Mouse (Mus musculus): ENCODE data around the gene Nkx6-2. TPM values are rescaled to one million over a fixed set of nuclear protein-coding genes. Genes with fewer than 3 reads are reported as not detected.

Nkx6-2 gene
- polyA plus RNA-seq, 1 experiment from 2014 or later, result 7.1 TPM

DNA sequence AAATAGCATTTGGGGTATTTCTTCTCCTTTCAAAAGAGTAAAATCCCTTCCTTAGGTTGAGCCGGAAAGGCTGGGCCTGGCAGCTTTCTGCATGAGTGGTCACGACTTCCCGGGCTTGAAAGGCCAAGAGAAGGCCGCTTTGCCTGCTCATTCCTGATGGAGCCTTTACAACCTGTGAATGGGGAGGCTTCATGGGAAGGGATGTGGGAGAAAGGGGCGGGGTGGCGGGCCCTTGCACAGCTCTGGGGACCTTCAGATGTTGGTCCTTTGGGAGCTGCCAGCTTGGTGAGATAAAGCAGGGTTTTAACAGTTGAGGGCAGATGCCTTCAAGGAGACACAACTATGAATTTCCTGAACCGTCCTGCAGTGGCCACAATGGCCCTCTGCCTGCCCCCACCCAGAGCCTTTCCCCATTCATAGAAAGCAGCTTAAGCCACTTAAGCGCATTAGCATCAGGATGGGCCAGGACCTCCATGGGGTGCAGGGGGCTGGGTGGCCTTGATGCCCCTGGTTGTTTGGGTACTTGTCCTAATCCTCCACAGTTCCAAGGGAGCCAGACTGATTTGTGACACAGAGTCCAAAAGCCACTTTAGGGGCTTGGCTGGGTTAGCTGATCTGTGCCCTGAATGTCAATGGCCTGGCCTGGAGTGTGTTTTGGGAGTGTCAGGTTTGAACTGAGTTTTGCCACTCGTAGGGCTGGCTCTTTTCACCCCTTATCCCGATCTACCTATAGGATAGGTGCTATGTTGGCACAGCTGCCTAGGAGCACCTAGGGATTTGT is 25.7 kb downstream of the Nkx6-2 start:
- 0 out of 2 replicates have a peak, but pooled peaks cover 4% of the 10 kb centered on the region for H3K4me1 ChIP-seq (ENCODE audit: control insufficient read depth, insufficient read depth, low read length)
- 27% methylated on average over 10 of the region's 10 CpGs for WGBS
- no peak overlapping the region for H3K4me2 ChIP-seq (ENCODE audit: low read depth)
- ATAC-seq (ENCODE audit: insufficient read depth, low FRiP score, low TSS enrichment) (no peak), DNase-seq (ENCODE audit: low spot score) (no peak)
- no peak overlapping the region for H3K4me3 ChIP-seq (ENCODE audit: low read depth, low read length)
- H3K36me3 ChIP-seq (ENCODE audit: control insufficient read depth, insufficient read depth, low read length), result no peaks in the 10 kb centered on the region
- H3K9me3 ChIP-seq (ENCODE audit: control insufficient read depth, low read length), result no peaks in the 10 kb centered on the region
- H3K27me3 ChIP-seq (ENCODE audit: control insufficient read depth, insufficient read depth, low read length), result peaks cover 15% of the 10 kb centered on the region
- no peak overlapping the region for H3K27ac ChIP-seq (ENCODE audit: low read depth, low read length)
- H3K9ac ChIP-seq (ENCODE audit: low read length), result no peak overlapping the region

DNA sequence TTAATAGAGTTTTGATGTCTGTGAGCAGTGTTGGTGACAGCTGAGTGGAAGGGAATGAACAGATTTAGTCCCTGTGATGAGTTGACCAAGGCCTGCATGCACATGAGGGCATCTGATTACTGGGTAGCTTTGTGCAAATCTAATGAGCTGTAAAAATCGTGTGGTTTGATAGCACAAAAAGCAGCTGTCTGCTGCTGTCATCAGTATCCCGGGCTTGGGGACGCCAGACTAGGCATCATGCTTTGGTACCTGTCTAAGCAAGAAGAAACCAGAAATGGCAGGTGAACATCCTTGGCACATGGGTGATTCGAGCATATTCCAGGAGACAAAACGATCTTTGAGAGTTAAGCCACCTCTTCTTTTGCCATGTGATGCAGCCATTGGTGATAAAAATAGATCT is 26.3 kb downstream of the Nkx6-2 start:
- Histone ChIP-seq H3K27ac (ENCODE audit: low read depth, low read length) (no peak overlapping the region), H3K9me3 (ENCODE audit: control insufficient read depth, low read length) (no peaks in the 10 kb centered on the region), H3K27me3 (ENCODE audit: control insufficient read depth, insufficient read depth, low read length) (peaks cover 17% of the 10 kb centered on the region), H3K4me3 (ENCODE audit: low read depth, low read length) (no peak overlapping the region), H3K36me3 (ENCODE audit: control insufficient read depth, insufficient read depth, low read length) (no peaks in the 10 kb centered on the region), H3K4me1 (ENCODE audit: control insufficient read depth, insufficient read depth, low read length) (0 out of 2 replicates have a peak, but pooled peaks cover 4% of the 10 kb centered on the region), H3K9ac (ENCODE audit: low read length) (no peak overlapping the region), H3K4me2 (ENCODE audit: low read depth) (no peak overlapping the region)
- DNase-seq (ENCODE audit: low spot score), result no peak
- ATAC-seq (ENCODE audit: insufficient read depth, low FRiP score, low TSS enrichment), result no peak
- WGBS, result 43% methylated on average over 5 of the region's 5 CpGs

DNA sequence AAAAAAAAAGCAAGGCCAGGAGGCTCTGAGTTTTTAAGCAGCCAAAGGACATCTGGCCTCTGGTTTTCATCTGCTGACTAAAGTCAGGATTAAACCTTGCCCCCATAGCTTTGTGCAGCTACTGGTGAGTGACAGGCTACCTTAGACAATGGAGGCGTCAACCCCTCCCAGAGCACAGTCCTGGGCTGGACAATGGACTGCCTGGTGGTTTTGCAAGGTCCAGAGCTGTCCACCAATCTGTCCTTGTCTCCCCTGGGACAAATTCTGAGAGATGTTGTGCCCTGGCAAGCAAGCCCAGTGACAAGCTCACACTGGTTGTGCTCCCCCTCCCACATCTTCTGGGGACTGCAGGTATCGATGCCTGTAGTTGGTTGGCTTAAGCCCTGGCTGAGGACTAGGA is 31.1 kb downstream of the Nkx6-2 start:
- H3K4me1 ChIP-seq (ENCODE audit: control insufficient read depth, insufficient read depth, low read length), result no peaks in the 10 kb centered on the region
- DNase-seq (ENCODE audit: low spot score) (no peak), ATAC-seq (ENCODE audit: insufficient read depth, low FRiP score, low TSS enrichment) (no peak)
- H3K9me3 ChIP-seq (ENCODE audit: control insufficient read depth, low read length), result no peaks in the 10 kb centered on the region
- 72% methylated on average over 2 of the region's 2 CpGs for WGBS
- no peak overlapping the region for H3K9ac ChIP-seq (ENCODE audit: low read length)
- no peak overlapping the region for H3K27ac ChIP-seq (ENCODE audit: low read depth, low read length)
- no peak overlapping the region for H3K4me3 ChIP-seq (ENCODE audit: low read depth, low read length)
- H3K36me3 ChIP-seq (ENCODE audit: control insufficient read depth, insufficient read depth, low read length), result no peaks in the 10 kb centered on the region
- peaks cover 47% of the 10 kb centered on the region for H3K27me3 ChIP-seq (ENCODE audit: control insufficient read depth, insufficient read depth, low read length)
- H3K4me2 ChIP-seq (ENCODE audit: low read depth), result no peak overlapping the region

DNA sequence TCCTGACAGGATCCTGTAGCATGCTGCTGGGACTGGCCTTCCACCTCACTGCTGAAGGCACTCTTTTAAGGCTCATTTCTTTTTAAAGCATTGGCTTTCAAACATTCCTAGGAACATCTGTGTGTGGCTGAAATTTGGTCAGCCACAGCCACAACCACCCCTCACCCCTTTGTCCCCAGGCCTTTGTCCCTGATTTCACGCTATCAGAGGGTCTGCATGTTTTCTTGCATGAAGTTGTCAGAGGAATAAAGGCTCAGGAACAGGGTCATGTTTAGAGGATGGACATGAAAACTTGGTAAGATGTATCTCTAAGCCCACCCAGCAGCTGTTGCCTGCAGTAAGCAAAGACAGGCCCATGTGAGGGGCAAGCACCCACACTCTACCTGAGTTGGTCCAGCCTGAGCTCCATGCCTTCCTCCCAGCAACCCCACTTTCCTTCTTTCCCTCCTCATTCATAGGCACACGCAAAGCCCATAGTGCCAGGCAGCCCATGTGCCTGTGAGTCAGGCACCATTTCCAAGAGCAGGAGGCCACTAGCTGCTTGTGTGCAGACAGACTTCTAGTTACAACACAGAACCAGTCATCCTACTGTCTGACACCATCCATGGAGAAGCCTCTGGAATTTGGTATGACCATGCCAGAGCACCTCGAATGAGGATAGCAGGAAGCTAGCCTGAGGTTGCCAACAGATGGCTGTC is 32.4 kb downstream of the Nkx6-2 start:
- ATAC-seq (ENCODE audit: insufficient read depth, low FRiP score, low TSS enrichment), result no peak
- H3K27ac ChIP-seq (ENCODE audit: low read depth, low read length), result no peak overlapping the region
- no peaks in the 10 kb centered on the region for H3K9me3 ChIP-seq (ENCODE audit: control insufficient read depth, low read length)
- no peaks in the 10 kb centered on the region for H3K36me3 ChIP-seq (ENCODE audit: control insufficient read depth, insufficient read depth, low read length)
- peaks cover 3% of the 10 kb centered on the region for H3K4me1 ChIP-seq (ENCODE audit: control insufficient read depth, insufficient read depth, low read length)
- no peak for DNase-seq (ENCODE audit: low spot score)
- H3K4me2 ChIP-seq (ENCODE audit: low read depth), result no peak overlapping the region
- no peak overlapping the region for H3K9ac ChIP-seq (ENCODE audit: low read length)
- no peak overlapping the region for H3K4me3 ChIP-seq (ENCODE audit: low read depth, low read length)
- peaks cover 56% of the 10 kb centered on the region for H3K27me3 ChIP-seq (ENCODE audit: control insufficient read depth, insufficient read depth, low read length)
- 65% methylated on average over 3 of the region's 3 CpGs for WGBS

DNA sequence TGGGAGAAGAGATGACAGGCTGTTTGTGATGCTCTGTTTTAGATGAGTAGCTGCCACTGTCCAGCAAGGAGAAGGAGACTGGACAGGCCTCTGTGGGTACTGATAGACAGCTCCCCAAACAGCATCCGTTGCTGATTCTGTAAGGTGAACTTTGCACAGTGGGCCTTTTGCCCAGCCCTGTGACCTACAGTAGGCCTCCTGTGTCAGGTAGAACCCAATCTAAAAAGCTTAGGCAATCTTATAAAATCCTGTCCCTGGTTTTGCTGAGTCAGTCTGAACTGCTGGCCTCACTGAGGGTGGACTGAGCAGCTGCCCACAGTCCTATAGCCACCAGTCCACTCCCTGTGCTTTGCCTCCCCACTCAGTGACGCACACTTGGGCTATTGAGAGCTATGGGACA is 35.3 kb downstream of the Nkx6-2 start:
- ATAC-seq (ENCODE audit: insufficient read depth, low FRiP score, low TSS enrichment) (no peak), DNase-seq (ENCODE audit: low spot score) (no peak)
- H3K27ac ChIP-seq (ENCODE audit: low read depth, low read length), result no peak overlapping the region
- no peaks in the 10 kb centered on the region for H3K9me3 ChIP-seq (ENCODE audit: control insufficient read depth, low read length)
- H3K4me3 ChIP-seq (ENCODE audit: low read depth, low read length), result no peak overlapping the region
- WGBS, result 89% methylated on average over 2 of the region's 2 CpGs
- no peak overlapping the region for H3K9ac ChIP-seq (ENCODE audit: low read length)
- H3K4me2 ChIP-seq (ENCODE audit: low read depth), result no peak overlapping the region
- peaks cover 67% of the 10 kb centered on the region for H3K27me3 ChIP-seq (ENCODE audit: control insufficient read depth, insufficient read depth, low read length)
- H3K36me3 ChIP-seq (ENCODE audit: control insufficient read depth, insufficient read depth, low read length), result no peaks in the 10 kb centered on the region
- H3K4me1 ChIP-seq (ENCODE audit: control insufficient read depth, insufficient read depth, low read length), result peaks cover 7% of the 10 kb centered on the region

DNA sequence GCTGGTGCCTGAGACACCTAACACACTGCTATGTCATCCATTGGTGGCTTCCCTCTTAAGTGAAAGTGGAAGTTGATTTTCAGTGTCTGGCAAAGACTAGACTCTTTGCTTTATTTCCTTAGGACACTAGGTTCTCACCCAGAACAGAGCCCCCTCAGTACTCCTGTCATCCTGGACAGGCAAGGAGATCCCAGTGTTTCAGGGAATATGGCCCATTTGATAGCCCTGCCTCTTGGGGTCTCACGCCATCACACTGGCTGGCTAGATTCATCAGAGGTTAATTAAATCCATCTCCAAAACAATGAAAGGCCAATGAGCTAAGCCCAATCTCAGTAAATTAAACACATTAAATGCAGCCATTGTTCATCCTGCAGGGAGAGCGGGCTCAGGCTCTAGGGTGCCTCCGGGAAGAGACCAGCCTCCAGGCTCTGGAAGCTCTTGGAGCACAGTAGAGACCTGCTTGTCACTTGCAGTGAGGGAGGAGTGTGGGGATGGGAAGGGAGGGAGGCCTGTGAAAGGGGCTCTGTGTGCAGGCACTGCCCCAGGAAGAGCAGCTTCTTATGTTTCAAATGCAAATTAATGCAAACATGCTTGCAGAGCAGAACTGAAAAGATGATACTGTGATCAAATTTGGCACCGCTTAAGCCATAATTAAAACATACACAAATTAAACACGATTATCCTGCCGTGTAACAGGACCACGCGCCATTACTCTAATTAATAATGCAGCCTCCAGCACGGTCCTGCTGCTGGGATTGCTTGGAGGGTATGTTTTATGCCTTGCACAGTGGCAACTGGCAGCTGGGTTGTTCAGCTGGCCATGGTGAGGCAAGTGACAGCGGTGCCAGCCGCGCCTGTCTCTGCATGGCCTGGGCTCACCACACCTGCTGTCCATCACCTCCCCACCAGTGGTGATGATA is 37.6 kb downstream of the Nkx6-2 start:
- ATAC-seq (ENCODE audit: insufficient read depth, low FRiP score, low TSS enrichment) (peak; percentile 77), DNase-seq (ENCODE audit: low spot score) (peak; percentile 52)
- H3K4me2 ChIP-seq (ENCODE audit: low read depth), result no peak overlapping the region
- 57% methylated on average over 12 of the region's 12 CpGs for WGBS
- H3K27me3 ChIP-seq (ENCODE audit: control insufficient read depth, insufficient read depth, low read length), result peaks cover 69% of the 10 kb centered on the region
- H3K9me3 ChIP-seq (ENCODE audit: control insufficient read depth, low read length), result no peaks in the 10 kb centered on the region
- no peak overlapping the region for H3K4me3 ChIP-seq (ENCODE audit: low read depth, low read length)
- H3K4me1 ChIP-seq (ENCODE audit: control insufficient read depth, insufficient read depth, low read length), result peaks cover 7% of the 10 kb centered on the region
- H3K36me3 ChIP-seq (ENCODE audit: control insufficient read depth, insufficient read depth, low read length), result no peaks in the 10 kb centered on the region
- H3K9ac ChIP-seq (ENCODE audit: low read length), result no peak overlapping the region
- no peak overlapping the region for H3K27ac ChIP-seq (ENCODE audit: low read depth, low read length)

DNA sequence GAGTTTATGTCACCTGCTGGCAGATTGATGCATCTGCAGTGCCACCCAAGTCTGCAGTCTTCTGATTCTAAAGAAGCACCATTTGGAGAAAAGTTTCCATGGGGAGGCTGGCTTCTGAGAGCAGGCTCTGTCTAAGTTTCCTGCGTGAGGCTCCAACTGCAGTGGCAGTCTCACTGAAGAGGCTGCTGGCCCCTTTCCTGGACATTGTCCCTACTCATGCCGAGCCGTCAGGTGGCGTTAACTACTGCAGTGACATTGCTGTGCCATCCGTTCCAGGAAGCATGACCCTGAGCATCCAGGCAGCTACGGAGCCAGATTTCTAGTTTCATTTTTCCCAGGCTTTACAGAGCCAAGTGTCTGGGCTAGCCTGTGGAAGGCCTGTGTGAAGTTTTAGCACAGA is 41.2 kb downstream of the Nkx6-2 start:
- peaks cover 7% of the 10 kb centered on the region for H3K4me1 ChIP-seq (ENCODE audit: control insufficient read depth, insufficient read depth, low read length)
- H3K4me3 ChIP-seq (ENCODE audit: low read depth, low read length), result no peak overlapping the region
- 88% methylated on average over 6 of the region's 6 CpGs for WGBS
- H3K27ac ChIP-seq (ENCODE audit: low read depth, low read length), result no peak overlapping the region
- no peaks in the 10 kb centered on the region for H3K9me3 ChIP-seq (ENCODE audit: control insufficient read depth, low read length)
- ATAC-seq (ENCODE audit: insufficient read depth, low FRiP score, low TSS enrichment) (no peak), DNase-seq (ENCODE audit: low spot score) (no peak)
- H3K36me3 ChIP-seq (ENCODE audit: control insufficient read depth, insufficient read depth, low read length), result no peaks in the 10 kb centered on the region
- H3K27me3 ChIP-seq (ENCODE audit: control insufficient read depth, insufficient read depth, low read length), result peaks cover 74% of the 10 kb centered on the region
- no peak overlapping the region for H3K9ac ChIP-seq (ENCODE audit: low read length)
- no peak overlapping the region for H3K4me2 ChIP-seq (ENCODE audit: low read depth)

DNA sequence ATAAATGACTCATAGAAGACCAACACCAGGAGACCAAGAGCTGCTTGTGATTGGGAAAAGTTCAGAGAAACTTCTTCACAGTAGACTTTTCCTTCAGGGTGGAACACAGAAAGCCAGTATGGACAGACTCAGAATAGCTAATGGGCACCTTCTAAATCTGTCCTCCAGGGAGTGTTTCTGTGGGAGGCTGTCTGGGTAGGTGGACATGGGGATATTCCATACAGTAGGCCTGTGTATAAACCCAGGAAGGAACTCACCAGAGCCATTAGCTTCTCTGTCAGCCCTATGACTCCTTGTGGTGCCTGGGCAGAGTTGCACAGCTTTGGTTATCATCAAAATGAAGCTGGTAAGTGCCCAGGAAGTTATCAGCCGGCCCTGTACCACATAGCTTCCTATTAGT is 42.0 kb downstream of the Nkx6-2 start:
- peaks cover 74% of the 10 kb centered on the region for H3K27me3 ChIP-seq (ENCODE audit: control insufficient read depth, insufficient read depth, low read length)
- DNase-seq (ENCODE audit: low spot score), result no peak
- ATAC-seq (ENCODE audit: insufficient read depth, low FRiP score, low TSS enrichment), result no peak

More for the DNA sequence above, 42.0 kb downstream of the Nkx6-2 start:
- H3K27ac ChIP-seq (ENCODE audit: low read depth, low read length), result no peak overlapping the region
- H3K9me3 ChIP-seq (ENCODE audit: control insufficient read depth, low read length), result no peaks in the 10 kb centered on the region
- H3K4me1 ChIP-seq (ENCODE audit: control insufficient read depth, insufficient read depth, low read length), result peaks cover 6% of the 10 kb centered on the region
- H3K4me3 ChIP-seq (ENCODE audit: low read depth, low read length), result no peak overlapping the region
- H3K9ac ChIP-seq (ENCODE audit: low read length), result no peak overlapping the region
- H3K36me3 ChIP-seq (ENCODE audit: control insufficient read depth, insufficient read depth, low read length), result no peaks in the 10 kb centered on the region
- 73% methylated on average over 1 of the region's 1 CpGs for WGBS
- no peak overlapping the region for H3K4me2 ChIP-seq (ENCODE audit: low read depth)
